Mouse (Mus musculus) gastrocnemius, postnatal 25 days (tissue): ENCODE data around the gene St6galnac5. TPM values are rescaled to one million over a fixed set of nuclear protein-coding genes. Genes with fewer than 3 reads are reported as not detected.

Source experiments
- DNase-seq: peaks from one replicate; pipeline ENCODE4 v3.0.0; 2022
- long read RNA-seq, 2 experiments: library from polyadenylated mRNA; stranded (forward); transcript quantifications; one replicate each; pipeline ENCODE4 v2.0.0; 2021
- total RNA-seq, 2 experiments: library from RNA; stranded (reverse); gene quantifications; 1 replicate in 1 of 2; 2 replicates in 1 of 2; pipeline ENCODE4 v1.2.3; 2021

Gene St6galnac5
- under 1 TPM in 1 of 2 experiments, not detected in 1; 0.24 TPM for total RNA-seq
- long read RNA-seq, experiment 1 = 0 reads
- long read RNA-seq, experiment 2 = 0 reads

DNA sequence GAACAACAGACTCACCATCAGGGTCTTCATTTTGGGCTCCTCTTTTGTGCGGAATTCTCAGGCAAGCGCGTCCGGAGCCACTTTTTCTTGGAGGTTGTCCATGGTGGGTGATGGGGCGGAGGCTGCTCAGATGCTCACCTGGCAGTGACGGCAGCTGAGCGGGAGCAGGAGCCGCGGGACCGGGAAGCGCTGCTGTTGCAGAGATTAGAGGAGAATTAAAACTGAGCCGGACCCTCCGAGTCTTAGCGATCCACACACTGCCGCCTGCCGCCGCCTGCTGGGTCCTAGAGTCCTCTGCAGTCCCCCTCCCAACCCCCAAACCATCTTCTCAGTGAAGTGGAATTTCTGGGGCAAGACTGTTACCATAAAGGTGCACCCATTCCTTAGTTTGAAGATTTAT, at the start of gene St6galnac5:
TSS of gene St6galnac5 (minus strand) at position 259 of the 400 bp plus-strand sequence.
- no peak for DNase-seq

DNA sequence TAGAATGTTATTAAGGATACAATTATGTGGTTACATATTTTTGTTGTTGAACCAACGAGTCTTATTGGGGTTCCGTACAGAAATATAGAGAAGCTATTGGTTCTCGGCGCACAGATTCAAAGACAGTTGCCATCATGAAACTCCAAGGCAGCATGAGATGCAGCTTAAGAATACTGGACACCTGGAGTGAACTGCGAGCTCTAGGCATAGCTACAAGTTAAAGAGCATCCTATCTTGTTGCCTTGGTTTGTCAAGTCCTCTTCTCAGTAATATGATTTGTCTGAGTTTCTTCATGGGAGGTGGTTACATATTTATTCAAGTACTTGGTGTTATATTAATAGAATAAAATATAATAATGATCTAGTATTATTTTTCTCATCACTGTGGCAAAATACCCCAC, 48.7 kb upstream of the St6galnac5 start:
- no peak for DNase-seq

DNA sequence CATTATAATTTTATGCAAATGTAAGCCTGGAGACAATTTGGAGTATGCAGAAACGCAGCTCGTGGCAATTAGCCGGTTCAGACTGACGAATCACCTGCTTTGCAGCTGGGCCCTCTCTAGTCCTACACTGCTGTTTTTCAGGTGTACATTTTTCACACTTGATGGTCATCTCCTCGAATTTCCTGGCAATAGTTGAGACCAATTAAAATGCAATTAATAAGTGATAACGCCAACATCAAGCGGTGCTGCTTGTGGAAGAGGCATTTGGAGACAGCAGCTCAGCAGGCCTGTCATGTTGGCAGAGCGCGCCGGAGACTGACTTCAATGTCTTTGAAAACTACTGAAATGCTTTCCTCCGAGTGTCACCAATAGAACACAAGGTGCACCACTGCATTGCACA, 42.0 kb upstream of the St6galnac5 start:
- DNase-seq = no peak

DNA sequence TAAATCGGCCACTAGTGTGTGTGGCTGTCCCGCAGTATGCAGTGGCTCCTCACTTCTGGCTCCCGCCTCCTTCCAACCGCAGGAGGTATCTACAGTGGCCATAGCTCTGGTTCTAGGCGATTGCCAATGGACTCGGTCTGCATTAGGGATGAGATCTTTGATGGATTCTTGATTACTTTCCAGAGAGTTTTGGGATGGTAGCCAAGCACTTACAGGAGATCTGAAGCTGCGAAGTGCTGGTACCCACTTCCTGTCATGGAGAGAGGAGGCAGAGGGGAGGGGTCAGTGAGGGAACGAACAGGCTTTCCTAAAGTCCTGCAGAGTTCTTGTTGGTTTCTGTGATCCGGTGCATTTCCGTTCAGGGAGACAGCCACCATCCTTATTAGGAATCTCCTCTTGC, 36.0 kb upstream of the St6galnac5 start:
- no peak for DNase-seq

DNA sequence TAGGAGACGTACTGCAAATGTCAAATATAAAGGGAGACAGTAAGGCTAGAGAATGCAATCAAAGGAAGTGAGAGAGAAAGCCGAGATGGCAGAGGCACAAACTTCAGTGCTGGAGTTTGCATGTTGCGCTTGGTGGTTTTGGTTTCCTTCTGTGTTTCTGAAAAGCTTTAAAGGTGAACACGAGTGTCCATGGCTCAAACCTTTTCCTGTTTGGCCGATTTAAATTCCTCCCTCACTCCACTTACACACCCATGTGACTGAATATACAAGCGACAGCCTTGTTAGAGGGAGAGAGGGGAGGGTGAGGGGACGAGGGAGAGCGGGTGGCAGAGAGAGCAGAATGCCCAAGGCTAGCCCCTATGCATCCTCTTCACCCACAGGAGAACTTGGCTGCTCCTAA, 34.3 kb upstream of the St6galnac5 start:
- no peak for DNase-seq

DNA sequence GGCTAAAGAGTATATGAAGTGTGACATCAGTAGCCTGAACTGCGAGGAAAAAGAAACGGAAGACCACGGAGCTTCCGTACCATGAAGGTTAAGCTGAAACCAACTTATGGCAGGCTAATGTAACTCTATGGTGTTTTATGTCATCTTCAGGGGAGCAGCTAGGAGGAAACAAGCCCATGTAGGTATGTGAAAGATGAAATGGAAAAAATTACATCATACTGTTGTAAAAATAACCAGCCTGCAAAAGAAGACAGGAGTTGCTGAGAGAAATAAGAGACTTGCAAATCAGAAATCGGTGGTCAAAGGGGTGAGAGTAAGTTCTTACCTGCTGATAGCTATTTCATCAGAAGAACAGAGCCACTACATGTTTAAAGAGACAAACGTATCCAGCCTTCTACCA, 24.8 kb upstream of the St6galnac5 start:
- no peak for DNase-seq

DNA sequence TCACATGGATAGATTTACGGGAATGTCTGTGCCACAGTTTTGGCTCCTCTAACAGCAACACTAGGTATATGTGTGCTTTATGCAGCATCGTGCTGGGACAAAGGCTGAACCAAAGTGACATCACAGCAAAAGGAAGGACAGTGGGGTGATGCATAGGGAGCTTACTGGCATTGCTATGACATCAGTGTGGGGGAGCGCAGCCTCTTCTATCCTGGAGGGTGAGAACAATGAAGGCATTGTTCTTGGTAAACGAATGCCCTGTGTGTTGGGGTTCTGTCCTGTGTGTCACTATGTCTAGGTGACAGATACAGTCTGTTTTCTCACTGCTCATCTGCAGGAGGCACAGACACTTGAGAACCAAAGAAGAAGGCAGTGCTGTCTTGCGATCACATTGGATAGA, 16.9 kb upstream of the St6galnac5 start:
- no peak for DNase-seq

DNA sequence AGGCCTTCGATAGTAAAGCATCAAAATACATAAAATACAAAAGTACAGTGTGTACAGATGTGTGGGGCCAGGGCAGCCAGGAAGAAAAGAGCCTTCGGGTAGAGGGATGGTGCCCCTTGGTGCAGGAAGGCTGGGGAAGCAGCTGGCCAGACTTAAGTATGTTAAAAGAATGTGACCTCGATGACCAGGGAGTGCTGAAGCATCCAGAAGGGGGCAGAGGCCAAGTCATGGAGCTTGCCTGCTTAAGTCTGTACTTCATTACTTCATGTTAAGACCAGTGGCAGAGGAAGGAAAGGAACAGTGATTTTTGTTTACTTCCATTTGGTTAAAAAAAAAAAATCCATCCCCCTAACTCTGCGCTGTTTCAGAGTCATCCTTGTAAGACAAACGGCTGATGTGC, 16.1 kb upstream of the St6galnac5 start:
- no peak for DNase-seq

DNA sequence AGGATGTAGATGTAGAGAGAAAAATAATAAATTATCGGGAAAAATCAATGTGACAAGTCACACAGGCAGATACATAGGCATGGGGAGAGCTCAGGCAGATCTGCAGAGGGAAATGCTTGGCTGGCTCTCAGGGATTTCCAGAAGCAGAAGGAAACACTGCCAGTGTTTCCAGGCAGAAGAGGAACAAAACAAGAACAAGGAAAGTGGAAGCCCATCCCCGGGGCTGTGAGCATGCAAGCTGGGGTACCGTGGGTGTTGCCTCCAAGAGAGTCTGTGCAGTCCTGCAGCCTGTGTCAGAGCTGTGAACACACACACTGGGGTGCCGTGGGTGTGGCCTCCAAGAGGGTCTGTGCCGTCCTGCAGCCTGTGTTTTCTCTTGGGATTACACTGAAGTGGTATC, 11.6 kb upstream of the St6galnac5 start:
- no peak for DNase-seq

DNA sequence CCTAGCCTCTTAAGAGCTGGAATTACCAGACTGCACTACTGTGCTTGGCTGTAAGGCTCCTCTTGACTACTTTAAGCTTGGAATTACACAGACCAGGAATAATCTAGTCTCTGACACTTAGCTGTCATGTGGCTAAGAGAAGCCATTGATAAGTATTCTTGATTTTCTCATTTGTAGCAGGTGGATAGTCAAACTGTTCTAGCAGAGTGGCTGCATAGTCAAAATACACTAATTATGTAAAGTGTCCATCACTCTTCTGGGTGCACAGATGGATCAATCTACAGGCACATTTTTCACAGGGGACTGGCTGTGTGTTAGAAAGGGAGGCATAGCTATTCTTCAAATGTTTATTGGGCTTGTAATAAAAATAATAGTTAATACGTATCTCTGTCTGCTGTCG, 8.7 kb upstream of the St6galnac5 start:
- DNase-seq = no peak

DNA sequence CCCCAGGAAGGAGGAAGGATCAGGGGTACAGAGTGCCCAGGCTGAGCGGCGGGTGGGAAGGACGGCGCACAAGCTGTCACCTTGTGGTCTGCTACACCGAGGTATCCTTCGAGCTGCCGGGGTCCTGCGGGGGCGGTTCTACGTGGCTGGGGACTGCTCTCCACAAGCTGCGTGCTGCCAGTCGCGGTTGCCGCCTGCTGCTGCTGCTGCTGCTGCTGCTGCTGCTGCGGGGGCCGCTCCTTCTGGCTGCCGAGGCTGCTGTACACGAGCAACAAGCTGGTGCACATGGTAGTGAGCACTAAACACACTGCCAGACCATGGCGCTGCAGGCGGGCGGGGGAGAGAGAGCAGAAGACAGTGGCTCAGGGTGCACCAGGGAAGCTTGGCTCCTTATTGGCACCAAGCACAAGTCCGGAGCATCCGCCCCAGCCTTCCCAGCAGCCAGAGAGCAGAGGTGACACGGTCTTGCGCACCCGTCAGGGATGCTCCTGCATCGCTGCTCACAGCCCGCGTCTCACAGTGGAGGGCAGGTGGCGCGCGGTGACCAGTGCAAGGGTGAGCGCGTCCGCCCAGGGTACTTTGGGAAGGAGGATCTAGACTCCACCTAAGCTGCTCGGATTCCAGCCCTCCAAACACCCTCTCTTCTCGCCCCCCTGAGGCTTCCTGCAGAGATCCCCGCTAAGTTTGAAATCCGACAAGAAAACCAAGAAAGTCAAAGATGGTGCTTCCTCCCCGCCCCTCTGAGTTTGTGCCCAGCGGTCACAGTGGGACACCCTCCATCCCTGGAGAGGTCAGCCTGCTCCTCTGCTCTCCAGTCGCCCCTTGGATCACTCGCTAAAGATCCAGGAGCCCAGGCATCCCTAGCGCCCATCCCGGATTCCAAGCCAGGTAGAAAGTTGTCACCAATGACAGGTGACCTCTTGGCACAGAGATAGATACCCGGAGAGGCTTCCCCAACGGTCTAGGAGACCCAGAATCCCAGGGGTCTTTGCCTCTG, 770 bp downstream of the St6galnac5 start:
- no peak for DNase-seq

DNA sequence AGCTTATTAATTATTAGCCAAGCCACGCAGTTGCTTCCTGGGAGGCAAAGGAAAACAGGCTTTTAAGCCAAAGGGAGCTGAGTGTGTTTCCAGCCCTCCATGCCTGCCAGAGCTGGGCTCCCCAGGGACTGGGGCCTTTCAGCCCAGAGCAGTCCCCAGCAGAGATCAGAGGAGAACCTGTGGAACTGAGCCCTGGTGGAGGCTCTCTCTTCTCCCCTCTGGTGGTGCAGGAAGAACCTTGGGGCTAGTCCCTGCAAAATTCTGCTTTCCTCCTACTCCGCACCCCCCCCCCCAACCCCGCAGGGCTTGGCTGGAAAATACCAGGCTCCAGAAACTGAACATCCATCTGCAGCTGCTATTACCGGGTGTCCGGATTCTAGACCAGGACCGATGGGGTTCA, 1.6 kb downstream of the St6galnac5 start:
- DNase-seq = peak; percentile 16

DNA sequence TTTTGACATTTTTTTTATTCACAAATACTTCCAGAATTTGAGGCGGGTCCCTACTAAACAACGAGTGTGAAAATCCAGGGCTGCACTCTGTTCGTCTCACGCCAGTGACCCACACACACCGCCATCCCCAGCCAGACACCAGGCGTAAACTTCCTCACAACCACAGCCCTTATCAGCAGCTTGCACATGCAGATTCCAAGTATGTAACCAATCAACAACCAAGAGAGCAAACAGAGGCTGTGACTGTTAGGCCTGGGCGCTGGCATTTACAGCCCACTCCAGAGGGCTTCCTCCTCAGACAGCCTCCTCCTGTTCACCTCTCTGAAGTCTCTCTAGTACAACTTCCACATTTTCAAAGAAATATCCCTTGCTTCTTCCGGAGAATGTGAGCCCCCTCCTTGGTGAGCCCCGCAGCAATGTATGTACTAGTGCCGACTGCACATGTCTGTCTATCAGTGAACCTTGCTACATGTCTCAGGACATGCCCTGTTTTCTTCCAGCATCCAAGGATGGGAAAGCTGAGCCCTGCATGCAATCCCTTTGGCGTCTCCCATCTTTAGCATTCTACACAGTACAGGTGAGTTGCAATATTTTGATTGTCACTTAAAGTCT, 2.5 kb downstream of the St6galnac5 start:
- DNase-seq = no peak

DNA sequence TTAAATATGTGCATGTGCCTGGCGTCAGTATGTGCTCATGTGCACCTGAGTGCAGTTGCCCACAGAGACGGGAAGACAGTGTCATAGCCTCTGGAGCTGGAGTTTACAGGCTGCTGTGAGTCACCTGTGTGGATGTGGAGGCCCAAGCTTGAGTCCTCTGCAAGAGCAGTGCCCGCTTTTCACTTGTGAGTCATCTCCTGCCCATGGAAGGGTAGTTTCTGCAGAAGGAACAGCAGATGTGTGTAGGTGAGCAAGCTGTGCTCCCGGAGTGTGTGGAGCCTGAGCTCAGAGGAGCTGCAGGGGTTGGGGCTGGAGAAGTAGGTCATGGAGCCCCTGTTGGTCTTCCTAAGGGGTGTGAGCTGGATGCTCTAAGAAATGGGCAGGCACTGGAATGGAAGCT, 10.7 kb downstream of the St6galnac5 start:
- DNase-seq = no peak

DNA sequence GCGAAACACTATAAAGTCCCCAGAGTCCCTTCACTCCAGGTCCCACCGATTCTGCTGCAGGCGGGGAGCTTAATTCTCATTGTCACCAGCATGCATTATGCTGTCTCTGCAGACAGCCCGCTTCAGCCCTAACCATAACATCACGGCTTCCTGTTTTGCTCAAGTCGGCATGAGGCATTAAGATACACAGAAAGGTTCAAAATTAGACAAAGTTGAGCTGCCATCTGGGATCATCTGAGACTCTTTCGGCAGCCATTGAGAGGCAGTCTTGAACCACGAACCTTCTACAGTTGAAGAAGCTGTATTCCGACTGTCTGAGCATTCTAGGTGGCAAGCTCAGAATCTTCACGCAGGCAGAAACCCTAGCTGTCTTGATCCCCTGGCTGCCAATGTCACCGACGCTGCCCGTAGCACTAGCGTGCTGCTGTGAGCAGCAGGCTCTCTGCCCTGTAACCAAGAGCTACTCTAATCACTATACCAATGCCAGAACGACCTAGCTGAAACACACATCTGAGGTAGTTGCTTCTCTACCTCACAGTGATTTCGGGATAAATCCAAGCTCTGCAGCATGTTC, 12.2 kb downstream of the St6galnac5 start:
- DNase-seq = no peak

DNA sequence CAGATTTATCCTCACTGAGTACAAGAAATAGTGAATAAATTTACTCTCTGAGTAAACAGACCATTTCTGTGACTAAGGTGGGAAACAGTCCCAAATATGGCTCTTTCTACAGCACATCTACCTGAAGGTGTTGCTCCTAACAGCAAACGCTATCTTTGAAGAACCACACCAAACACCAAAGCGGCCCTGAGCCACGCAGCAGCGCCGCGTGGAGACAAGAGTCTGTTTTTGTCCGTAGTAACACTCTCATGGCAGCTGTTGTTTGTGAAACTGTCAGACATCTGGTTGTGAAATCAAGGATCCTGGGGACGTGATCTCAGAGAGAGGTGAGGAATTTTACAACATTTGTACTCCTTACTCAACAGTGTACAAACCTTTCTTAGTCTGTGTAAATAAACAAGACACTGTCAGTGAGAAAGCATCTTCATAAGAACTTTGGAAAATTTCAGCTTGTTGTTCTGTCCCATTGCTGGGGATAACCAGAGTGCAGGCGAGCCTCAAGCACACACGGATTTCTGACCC, 20.1 kb downstream of the St6galnac5 start:
- no peak for DNase-seq

DNA sequence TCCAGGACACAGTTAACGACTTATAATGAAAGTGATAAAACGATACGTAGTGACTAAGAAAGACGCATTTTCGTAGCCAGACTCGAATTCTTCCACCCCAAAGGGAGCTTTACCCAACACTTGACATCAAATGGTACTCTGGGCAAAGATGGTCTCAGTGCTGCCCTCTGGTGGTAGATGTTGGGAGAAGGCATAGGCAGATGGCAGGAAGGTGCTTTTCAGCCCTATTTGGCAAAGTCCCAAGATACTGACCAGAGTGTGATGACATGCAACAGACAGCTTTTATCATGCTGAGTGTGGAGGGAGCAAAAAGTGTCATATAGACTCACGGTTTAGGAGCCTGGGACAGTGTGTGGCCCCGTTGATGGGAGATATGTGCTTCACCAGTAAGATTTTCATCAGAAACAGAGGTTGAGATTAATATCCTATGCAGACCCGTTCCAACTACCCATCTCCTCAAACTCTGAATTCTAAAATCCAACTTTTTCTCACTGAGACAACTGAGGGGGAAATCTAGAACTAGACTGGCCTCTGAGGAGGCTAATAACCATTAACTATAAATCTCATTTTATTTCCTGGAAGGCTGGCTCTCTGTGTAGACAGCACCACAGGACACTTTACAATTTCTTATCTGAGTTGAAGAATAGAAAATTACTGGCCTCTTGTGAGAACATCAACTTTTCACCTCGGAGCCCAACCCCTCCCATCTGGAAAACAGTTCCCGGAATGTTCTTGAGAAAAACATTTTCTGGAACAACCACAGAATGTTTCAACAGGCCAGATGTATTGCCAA, 23.5 kb downstream of the St6galnac5 start:
- no peak for DNase-seq

DNA sequence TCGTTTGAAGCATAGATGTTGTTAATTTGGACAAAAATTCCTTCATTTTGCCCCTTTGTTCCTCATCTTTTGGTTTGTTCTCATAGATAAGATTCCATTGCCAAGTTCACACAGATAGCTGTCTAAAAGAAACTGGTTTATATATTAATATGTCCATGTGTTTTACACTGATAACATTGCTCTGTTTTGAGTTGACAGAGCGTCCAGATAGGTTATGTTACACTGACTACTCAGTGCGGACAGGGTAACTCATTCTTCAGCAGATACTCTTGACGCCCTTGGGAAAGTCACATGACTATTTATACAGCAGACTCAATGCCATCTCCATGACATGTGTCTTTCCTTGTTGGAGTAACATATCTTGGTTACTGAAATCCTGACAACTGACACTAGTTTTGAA, 25.3 kb downstream of the St6galnac5 start:
- DNase-seq = no peak

DNA sequence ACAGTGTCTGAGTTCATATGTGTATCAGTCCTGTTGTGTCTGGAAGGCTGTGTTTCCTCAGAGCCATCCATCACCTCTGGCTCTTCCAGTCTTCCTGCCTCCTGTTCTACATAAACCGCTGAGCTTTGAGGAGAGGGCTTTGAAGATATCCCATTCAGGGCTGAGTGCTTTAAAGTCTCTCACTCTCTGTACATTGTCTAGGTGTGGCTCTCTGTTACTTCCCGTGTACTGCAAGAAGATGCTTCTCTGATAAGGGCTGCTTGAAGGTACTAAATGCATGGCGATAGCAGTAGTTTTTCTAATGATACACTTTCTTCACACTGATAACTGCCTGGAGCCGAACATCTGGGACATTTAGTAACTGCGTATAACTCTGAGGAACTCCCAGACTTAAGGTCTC, 26.0 kb downstream of the St6galnac5 start:
- DNase-seq = no peak

DNA sequence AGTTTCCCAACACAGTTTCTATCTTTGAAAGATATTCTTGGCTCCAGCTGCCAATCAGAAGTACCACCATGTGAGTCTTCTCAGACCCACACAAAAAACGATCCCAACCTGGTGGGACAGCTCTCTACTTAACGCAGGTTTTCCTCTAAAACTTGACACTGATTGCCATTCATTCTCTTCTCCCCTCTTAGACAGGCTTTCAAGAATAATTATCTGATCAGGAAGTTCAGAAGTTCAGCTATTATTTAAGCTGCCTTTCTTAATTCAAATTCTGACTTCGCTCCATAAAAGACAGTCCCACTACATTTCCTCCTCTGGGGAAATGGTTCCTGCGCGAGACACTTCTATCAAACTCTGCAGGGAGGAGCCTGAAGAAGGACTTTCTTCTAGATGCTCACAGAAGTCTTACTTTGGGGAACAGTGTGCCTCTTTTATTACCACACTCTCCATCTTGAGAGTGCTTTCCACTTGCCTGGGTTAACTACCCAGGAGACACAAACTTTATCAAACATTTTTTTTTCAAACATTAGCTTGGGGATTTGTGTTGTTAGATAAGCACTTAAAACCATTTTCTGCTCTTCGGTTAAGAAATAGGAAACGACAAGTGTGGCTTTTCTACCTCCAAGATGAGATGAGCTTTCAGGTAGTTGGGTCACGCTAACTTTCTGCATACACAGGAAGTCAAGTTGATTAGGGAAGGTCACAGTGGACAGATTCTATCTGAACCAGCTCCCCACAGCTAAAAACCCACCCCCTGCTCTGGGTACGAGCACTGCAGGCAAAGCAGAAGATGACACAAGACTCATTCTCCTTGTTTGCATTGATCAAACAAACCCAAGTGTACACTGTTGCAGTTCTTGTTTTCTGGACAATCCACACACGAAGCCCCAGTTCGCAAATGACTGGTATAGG, 30.2 kb downstream of the St6galnac5 start:
- DNase-seq = no peak

DNA sequence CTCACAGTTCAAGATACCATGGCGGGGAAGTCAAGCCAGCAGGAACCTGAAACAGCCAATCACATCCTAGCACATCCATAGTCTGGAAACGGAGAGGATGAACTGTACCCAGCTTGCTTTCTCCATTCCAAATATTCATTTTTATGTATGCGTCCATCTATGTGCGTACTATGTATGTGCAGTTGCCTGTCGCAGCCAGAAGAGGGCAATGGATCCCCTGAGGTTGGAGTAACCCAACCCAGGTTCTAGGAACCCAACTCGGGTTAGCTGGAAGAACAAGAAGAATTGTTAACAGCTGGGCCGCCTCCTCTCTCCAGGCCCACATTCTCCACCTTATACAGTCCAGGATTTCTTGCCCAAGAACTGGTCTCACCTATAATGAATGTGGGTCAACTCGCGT, 31.1 kb downstream of the St6galnac5 start:
- no peak for DNase-seq
